Mouse (Mus musculus): Measurements from ENCODE around the gene Robo3. TPM values are rescaled to one million over a fixed set of nuclear protein-coding genes. Genes with fewer than 3 reads are reported as not detected.

Gene Robo3
- polyA plus RNA-seq (2014; fragmentation: Nextera tagmentation; extraction: Ambion mirVana): 13.3 and 20.5 TPM in 2 replicates

DNA sequence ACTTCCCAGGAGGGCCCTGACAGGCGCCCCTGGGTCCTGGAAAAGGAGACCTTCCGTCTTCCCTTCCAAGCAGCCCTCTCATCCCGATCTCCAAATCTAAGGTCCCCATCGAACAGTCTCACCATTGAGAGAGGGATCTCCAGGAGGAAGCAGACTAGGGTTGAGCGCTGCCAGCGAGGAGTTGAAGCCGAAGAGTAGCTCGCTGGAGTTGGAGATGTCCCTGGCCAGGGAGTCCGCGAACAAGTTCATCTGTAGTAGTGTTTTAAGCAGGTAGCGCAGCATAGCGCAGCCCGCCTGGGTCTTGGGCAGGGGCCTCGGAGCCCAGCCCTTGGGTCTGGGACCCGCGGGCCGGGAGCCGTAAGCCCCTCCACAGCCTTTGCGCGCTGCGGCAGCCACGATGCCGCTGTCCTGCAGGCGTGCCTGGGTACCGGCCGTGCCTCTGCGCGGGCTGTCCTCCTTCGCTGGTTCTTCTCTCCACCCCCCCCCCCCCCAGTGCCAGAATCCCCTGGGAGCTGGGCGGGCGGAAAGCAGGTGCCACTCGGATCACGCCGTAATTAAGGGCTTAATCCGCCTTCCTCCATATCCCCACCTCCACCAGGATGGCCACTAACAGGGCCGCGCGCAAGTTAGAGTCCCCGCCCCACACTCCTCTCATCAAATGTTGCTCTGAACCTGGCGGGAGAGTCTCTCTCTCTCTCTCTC, at the start of gene Robo3:
Gene Robo3 (minus strand): TSS at position 527 of the 702 bp plus-strand sequence.
- peak within 1 kb of the TSS; percentile 36 for H3K4me3 ChIP-seq (replicated peaks; ENCODE audit: low read length)
- H3K27me3 ChIP-seq (ENCODE audit: control insufficient read depth, insufficient read depth, low read length): peaks cover 68% of the 10 kb centered on the region
- no peaks in the 10 kb centered on the region for H3K36me3 ChIP-seq (replicated peaks; ENCODE audit: control insufficient read depth, insufficient read depth)
- peak within 1 kb of the TSS; percentile 74 for H3K4me2 ChIP-seq (replicated peaks)
- H3K9ac ChIP-seq: peak within 1 kb of the TSS; percentile 44
- H3K4me1 ChIP-seq (replicated peaks; ENCODE audit: control insufficient read depth, insufficient read depth, low read length): peaks cover 23% of the 10 kb centered on the region
- ATAC-seq (ENCODE audit: low FRiP score): 0 out of 2 replicates have a peak, but pooled peaks have one; percentile 43
- WGBS: under 1% methylated on average over 40 of the region's 40 CpGs
- DNase-seq (ENCODE audit: low spot score): no peak
- H3K27ac ChIP-seq: no peak within 1 kb of the TSS
- H3K9me3 ChIP-seq (ENCODE audit: control insufficient read depth, low read length): no peaks in the 10 kb centered on the region

DNA sequence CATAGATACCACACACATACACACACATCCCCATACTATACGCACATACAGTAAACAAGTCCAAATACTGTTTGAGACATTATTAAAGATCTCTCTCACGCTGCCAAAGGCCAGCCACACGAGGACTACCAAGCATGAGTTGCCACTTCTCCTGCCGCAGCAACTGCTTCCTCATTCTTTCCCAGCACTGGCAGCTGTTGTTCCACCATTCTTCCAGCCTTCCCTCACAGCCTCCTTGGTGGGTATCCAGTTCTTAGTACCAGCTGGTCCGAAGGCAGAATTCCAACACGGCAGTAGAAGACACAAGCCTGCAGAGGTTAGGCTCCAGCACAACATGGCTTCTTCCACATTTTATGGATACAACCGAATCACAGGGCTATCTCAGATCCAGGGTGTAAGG, 41.9 kb upstream of the Robo3 start:
- no peaks in the 10 kb centered on the region for H3K9me3 ChIP-seq (ENCODE audit: control insufficient read depth, low read length)
- no peak for DNase-seq (ENCODE audit: low spot score)
- H3K9ac ChIP-seq: no peak overlapping the region
- H3K27ac ChIP-seq: no peak overlapping the region
- 91% methylated on average over 7 of the region's 7 CpGs for WGBS
- H3K27me3 ChIP-seq (ENCODE audit: control insufficient read depth, insufficient read depth, low read length): no peaks in the 10 kb centered on the region
- no peak for ATAC-seq (ENCODE audit: low FRiP score)
- H3K36me3 ChIP-seq (replicated peaks; ENCODE audit: control insufficient read depth, insufficient read depth): no peaks in the 10 kb centered on the region
- H3K4me3 ChIP-seq (replicated peaks; ENCODE audit: low read length): no peak overlapping the region
- H3K4me2 ChIP-seq (replicated peaks): no peak overlapping the region
- no peaks in the 10 kb centered on the region for H3K4me1 ChIP-seq (replicated peaks; ENCODE audit: control insufficient read depth, insufficient read depth, low read length)

DNA sequence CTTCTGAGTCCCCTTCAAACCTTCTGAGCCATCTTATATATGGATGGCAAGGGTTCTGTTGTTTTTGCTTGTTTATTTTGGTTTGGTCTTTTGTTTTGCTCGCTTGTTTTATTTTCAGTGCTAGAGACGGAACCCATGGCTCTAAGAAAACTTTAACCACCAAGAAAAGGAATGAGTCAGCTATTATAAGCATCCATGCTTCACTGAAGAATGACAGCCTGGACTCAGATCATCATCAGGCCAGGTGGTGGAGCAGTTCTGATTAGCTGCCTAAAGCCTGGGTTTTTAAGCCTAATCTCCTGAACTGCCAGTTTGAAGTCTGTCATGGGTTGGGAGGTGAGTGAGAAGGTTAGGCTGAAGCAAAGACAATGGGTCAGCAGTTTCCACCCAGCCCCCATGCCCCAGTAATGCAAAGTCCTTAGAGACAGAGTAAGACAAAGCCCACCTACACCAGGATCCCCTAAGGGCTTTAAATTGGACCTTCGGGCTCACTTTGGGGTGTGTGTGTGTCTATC, 40.6 kb upstream of the Robo3 start:
- H3K27me3 ChIP-seq (ENCODE audit: control insufficient read depth, insufficient read depth, low read length): no peaks in the 10 kb centered on the region
- H3K4me1 ChIP-seq (replicated peaks; ENCODE audit: control insufficient read depth, insufficient read depth, low read length): no peaks in the 10 kb centered on the region
- H3K27ac ChIP-seq: no peak overlapping the region
- no peak overlapping the region for H3K9ac ChIP-seq
- no peak for ATAC-seq (ENCODE audit: low FRiP score)
- DNase-seq (ENCODE audit: low spot score): no peak
- H3K9me3 ChIP-seq (ENCODE audit: control insufficient read depth, low read length): no peaks in the 10 kb centered on the region
- WGBS: 76% methylated on average over 3 of the region's 3 CpGs
- H3K4me2 ChIP-seq (replicated peaks): no peak overlapping the region
- H3K4me3 ChIP-seq (replicated peaks; ENCODE audit: low read length): no peak overlapping the region
- no peaks in the 10 kb centered on the region for H3K36me3 ChIP-seq (replicated peaks; ENCODE audit: control insufficient read depth, insufficient read depth)

DNA sequence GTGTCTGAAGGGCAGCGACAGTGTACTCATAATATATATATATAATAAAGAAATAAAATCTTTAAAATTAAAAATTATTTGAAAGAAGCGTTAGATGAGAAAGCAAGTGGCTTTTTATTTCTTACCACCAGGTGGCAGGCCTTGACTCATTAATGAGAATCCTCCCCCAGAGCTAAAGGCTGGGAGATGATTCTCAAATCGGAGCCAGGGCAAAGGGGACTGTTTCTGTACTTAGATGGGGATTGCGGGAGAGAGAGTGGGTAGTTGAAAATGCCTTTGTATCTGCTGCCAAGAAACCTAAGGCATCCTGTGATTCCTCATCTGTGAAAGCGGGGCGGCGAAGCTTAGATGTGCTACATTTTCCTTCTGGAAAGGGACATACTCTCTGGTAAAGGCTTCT, 29.7 kb upstream of the Robo3 start:
- H3K27ac ChIP-seq: no peak overlapping the region
- WGBS: 13% methylated on average over 7 of the region's 7 CpGs
- H3K4me1 ChIP-seq (replicated peaks; ENCODE audit: control insufficient read depth, insufficient read depth, low read length): peaks cover 19% of the 10 kb centered on the region; the same call in 1 of the 2 replicates
- ATAC-seq (ENCODE audit: low FRiP score) (no peak), DNase-seq (ENCODE audit: low spot score) (peak; percentile 75)
- H3K9me3 ChIP-seq (ENCODE audit: control insufficient read depth, low read length): no peaks in the 10 kb centered on the region
- H3K9ac ChIP-seq: no peak overlapping the region
- no peak overlapping the region for H3K4me3 ChIP-seq (replicated peaks; ENCODE audit: low read length)
- H3K4me2 ChIP-seq (replicated peaks): peak overlapping the region; percentile 29; the same call in 1 of the 2 replicates
- H3K36me3 ChIP-seq (replicated peaks; ENCODE audit: control insufficient read depth, insufficient read depth): no peaks in the 10 kb centered on the region
- H3K27me3 ChIP-seq (ENCODE audit: control insufficient read depth, insufficient read depth, low read length): peaks cover 41% of the 10 kb centered on the region

DNA sequence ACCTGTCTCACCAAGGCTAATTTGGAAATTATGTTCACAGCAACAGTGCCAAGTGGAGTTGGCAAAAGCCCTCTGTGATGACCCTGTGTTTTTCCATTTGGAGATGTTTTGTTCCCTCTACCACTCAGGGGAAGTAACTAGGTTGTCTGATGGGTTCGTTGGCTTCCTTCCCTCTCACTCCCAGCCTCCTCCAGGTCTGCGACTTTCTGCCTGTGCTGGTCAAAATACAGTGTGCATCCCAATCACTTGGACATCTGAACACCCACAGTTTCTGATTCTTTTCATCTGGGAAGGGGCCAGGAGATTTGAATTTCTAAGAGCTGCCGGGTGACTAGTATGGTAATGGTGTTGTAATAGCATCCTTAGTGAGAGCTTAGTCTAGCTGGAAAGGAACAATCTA, 28.5 kb upstream of the Robo3 start:
- DNase-seq (ENCODE audit: low spot score) (no peak), ATAC-seq (ENCODE audit: low FRiP score) (no peak)
- Histone ChIP-seq H3K27ac (no peak overlapping the region), H3K9me3 (ENCODE audit: control insufficient read depth, low read length) (no peaks in the 10 kb centered on the region), H3K4me1 (replicated peaks; ENCODE audit: control insufficient read depth, insufficient read depth, low read length) (peaks cover 31% of the 10 kb centered on the region), H3K27me3 (ENCODE audit: control insufficient read depth, insufficient read depth, low read length) (peaks cover 52% of the 10 kb centered on the region), H3K9ac (no peak overlapping the region), H3K4me2 (replicated peaks) (peak overlapping the region; percentile 96; the same call in 1 of the 2 replicates), H3K4me3 (replicated peaks; ENCODE audit: low read length) (no peak overlapping the region), H3K36me3 (replicated peaks; ENCODE audit: control insufficient read depth, insufficient read depth) (no peaks in the 10 kb centered on the region)
- 6% methylated on average over 3 of the region's 3 CpGs for WGBS

DNA sequence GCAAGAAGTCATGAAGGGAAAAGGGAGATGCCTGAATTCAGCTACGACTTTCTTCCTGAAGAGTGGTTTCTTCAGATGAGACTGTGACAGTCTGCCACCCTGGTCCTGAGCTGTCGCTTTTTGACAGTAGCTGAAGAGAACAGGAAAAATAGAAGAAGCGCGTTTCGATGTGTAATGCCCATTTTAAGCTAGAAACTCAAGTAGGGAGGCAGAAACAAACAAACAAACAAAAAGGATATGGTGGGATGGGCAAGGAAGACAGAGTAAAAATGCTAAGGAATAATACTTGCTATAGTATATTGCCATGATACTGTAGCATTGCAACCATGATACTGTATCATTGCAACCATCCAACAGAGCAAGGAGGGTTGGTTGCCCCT, 27.9 kb upstream of the Robo3 start:
- no peak for ATAC-seq (ENCODE audit: low FRiP score)
- Histone ChIP-seq H3K36me3 (replicated peaks; ENCODE audit: control insufficient read depth, insufficient read depth) (no peaks in the 10 kb centered on the region), H3K27me3 (ENCODE audit: control insufficient read depth, insufficient read depth, low read length) (peaks cover 52% of the 10 kb centered on the region), H3K27ac (peak overlapping the region; percentile 93), H3K9me3 (ENCODE audit: control insufficient read depth, low read length) (no peaks in the 10 kb centered on the region), H3K4me1 (replicated peaks; ENCODE audit: control insufficient read depth, insufficient read depth, low read length) (peaks cover 37% of the 10 kb centered on the region), H3K9ac (peak overlapping the region; percentile 87), H3K4me2 (replicated peaks) (peak overlapping the region; percentile 96), H3K4me3 (replicated peaks; ENCODE audit: low read length) (peak overlapping the region; percentile 59)
- 8% methylated on average over 5 of the region's 5 CpGs for WGBS
- DNase-seq (ENCODE audit: low spot score): no peak

DNA sequence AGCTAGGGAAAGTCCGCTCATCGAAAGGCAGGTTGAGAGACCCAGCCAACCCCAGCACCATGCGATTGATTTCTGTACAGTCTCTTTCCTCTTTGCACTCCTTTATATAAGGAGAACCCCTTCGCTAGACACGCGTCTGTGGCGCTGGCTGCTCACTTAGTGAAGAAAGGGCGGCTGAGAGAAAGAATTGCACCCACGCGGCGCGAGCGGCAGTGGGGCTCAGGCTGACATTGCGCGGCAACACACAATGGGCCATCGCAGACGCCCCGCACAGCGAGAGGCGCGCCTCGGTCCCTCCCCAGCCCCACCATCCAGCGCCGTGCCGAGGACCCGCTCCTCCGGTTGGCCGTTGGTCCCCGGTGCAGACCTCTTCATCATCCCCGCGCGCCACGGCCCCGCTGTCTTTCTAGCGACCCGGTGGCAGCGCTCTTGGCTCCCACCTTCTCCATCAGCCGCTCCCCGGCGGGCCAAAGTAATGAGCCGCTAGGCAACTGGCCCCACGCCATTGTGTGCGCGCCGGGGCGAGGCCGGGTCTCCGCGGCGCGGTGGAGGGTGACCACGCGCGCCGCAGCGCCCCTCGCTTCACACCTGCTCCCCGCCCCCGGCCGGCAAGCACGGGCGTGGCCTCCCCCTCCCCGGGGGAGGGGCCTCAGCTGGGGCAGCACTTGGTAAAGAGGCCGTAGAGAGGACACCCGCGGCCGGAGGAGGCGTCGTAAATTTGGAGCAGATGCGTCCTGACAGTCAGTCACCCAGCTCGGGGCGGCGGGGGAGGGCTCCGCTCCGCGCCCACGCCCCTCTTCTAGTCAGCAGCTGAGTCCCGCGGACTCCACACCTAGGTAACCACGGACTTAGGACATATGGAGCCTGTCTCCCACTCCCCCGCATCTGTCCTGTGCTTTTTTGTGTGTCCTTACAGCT, 27.3 kb upstream of the Robo3 start:
- H3K4me2 ChIP-seq (replicated peaks): peak overlapping the region; percentile 96
- no peaks in the 10 kb centered on the region for H3K36me3 ChIP-seq (replicated peaks; ENCODE audit: control insufficient read depth, insufficient read depth)
- H3K9ac ChIP-seq: peak overlapping the region; percentile 87
- peak overlapping the region; percentile 59 for H3K4me3 ChIP-seq (replicated peaks; ENCODE audit: low read length)
- H3K27ac ChIP-seq: peak overlapping the region; percentile 93
- ATAC-seq (ENCODE audit: low FRiP score) (peak; percentile 73), DNase-seq (ENCODE audit: low spot score) (peak; percentile 52)
- H3K4me1 ChIP-seq (replicated peaks; ENCODE audit: control insufficient read depth, insufficient read depth, low read length): peaks cover 41% of the 10 kb centered on the region
- no peaks in the 10 kb centered on the region for H3K9me3 ChIP-seq (ENCODE audit: control insufficient read depth, low read length)
- under 1% methylated on average over 80 of the region's 81 CpGs for WGBS
- H3K27me3 ChIP-seq (ENCODE audit: control insufficient read depth, insufficient read depth, low read length): peaks cover 52% of the 10 kb centered on the region

DNA sequence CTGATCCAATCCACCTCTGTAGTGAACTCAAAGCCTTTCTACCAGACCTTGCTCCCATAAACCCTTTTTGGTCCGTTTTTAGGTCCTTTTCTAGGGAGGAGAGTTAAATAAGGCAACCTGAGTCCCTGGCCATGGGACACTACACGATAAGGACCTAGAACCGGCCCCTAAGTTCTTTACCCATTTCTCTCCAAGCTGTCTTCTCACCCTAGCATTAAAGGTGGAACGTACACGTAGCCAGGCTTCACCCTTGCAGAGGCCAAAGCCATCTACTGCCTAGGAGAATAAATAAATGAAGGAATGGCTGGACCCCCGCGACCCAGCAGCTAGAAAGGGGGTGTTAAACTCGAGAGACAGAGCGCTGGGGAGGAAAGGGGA, 26.6 kb upstream of the Robo3 start:
- WGBS: under 1% methylated on average over 9 of the region's 9 CpGs
- Histone ChIP-seq H3K36me3 (replicated peaks; ENCODE audit: control insufficient read depth, insufficient read depth) (no peaks in the 10 kb centered on the region), H3K4me2 (replicated peaks) (peak overlapping the region; percentile 96), H3K27me3 (ENCODE audit: control insufficient read depth, insufficient read depth, low read length) (peaks cover 52% of the 10 kb centered on the region), H3K4me1 (replicated peaks; ENCODE audit: control insufficient read depth, insufficient read depth, low read length) (peaks cover 46% of the 10 kb centered on the region), H3K4me3 (replicated peaks; ENCODE audit: low read length) (peak overlapping the region; percentile 59), H3K27ac (peak overlapping the region; percentile 93), H3K9me3 (ENCODE audit: control insufficient read depth, low read length) (no peaks in the 10 kb centered on the region), H3K9ac (peak overlapping the region; percentile 87)
- no peak; the same call in 1 of the 2 replicates for ATAC-seq (ENCODE audit: low FRiP score)
- no peak for DNase-seq (ENCODE audit: low spot score)

DNA sequence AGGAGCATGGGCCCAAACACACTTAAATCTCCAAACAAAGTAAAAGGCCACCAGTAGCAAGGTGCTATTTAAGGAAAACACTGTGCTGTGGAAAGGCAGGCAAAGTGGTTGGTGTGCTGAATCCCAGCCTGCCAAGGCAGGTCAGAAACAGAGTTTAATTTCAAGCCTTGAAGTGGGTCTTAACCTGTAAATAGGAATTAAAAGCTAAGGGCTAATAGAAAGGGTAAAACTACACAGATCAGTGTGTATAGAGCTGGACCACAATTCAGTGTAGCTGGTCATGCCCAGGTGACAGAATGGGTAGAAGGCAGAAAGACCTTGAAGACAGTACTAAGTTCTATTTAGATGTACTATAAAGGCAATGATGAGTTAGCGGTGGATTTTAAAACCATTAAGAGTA, 24.1 kb upstream of the Robo3 start:
- H3K4me3 ChIP-seq (replicated peaks; ENCODE audit: low read length): no peak overlapping the region
- peak overlapping the region; percentile 48 for H3K27ac ChIP-seq
- H3K27me3 ChIP-seq (ENCODE audit: control insufficient read depth, insufficient read depth, low read length): peaks cover 38% of the 10 kb centered on the region
- no peaks in the 10 kb centered on the region for H3K9me3 ChIP-seq (ENCODE audit: control insufficient read depth, low read length)
- no peak overlapping the region for H3K9ac ChIP-seq
- 41% methylated on average over 1 of the region's 1 CpGs for WGBS
- H3K4me2 ChIP-seq (replicated peaks): peak overlapping the region; percentile 50
- DNase-seq (ENCODE audit: low spot score): no peak
- no peaks in the 10 kb centered on the region for H3K36me3 ChIP-seq (replicated peaks; ENCODE audit: control insufficient read depth, insufficient read depth)
- H3K4me1 ChIP-seq (replicated peaks; ENCODE audit: control insufficient read depth, insufficient read depth, low read length): peaks cover 59% of the 10 kb centered on the region
- no peak for ATAC-seq (ENCODE audit: low FRiP score)
